ENCODE assay signal across 8 mouse cellular contexts in the genomic region with DNA sequence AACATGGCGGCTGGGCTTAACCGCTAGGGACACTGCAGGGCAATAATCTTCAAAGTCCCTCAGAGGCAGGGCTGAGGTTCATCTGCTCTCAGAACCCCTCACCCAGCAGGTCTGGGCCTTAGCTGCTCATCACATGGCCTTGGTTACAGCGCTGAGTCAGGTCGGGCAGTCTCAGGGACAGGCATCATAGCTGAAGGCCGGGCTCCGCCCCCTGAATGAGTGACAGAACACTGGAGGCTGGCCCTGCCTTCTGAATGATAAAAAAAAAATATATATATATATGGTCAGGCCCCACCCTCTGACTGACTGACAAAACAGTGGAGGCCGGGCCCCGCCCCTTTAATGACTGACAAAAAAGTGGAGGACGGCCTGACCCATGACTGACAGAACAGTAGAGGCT. TPM values are rescaled to one million over a fixed set of nuclear protein-coding genes. Genes with fewer than 3 reads are reported as not detected.
DNase-seq lines count a peak whose midpoint lies in the region; ATAC-seq and TF ChIP-seq lines count a peak whose summit lies in the region.

No protein-coding gene starts in this region.

- ATAC-seq in megakaryocyte-erythroid progenitor cell, adult 5-6 weeks (replicated peaks; ENCODE audit: low FRiP score, low TSS enrichment, poor library complexity, severe bottlenecking) = peak; percentile 64

- no peak for DNase-seq in layer of hippocampus, adult 2 months (ENCODE audit: low spot score in 2 of 2)
- DNase-seq in layer of hippocampus, postnatal 10 days (ENCODE audit: low spot score in 2 of 2) = no peak
- peak; percentile 42 for DNase-seq in gonadal fat pad, adult 2 months (ENCODE audit: low read depth)
- DNase-seq in left cerebral cortex, adult 8-10 months (ENCODE audit: low spot score in 2 of 2) = no peak
- no peak for DNase-seq in right cerebral cortex, postnatal 14 days
- DNase-seq in retina, postnatal 1 day = no peak

- H3K27ac ChIP-seq in layer of hippocampus, adult 2 months = peak overlapping the region; percentile 86; the same call in 1 of the 2 replicates
- peak overlapping the region; percentile 58 for H3K27ac ChIP-seq in bone marrow macrophage, adult 2 months (ENCODE audit: insufficient read depth, low read depth, low read length)

- TF ChIP-seq CTCF in layer of hippocampus, adult 2 months (conservative IDR thresholded peaks at IDR 0.05) = no peak
- TF ChIP-seq CTCF in bone marrow macrophage, adult 2 months (IDR thresholded peaks at IDR 0.05; ENCODE audit: low read depth, low read length) = no peak

- no peak for TF ChIP-seq POLR2A in bone marrow macrophage, adult 2 months (IDR thresholded peaks at IDR 0.05; ENCODE audit: borderline replicate concordance, low read depth, low read length)

- H3K4me1 ChIP-seq in bone marrow macrophage, adult 2 months (ENCODE audit: control insufficient read depth, insufficient read depth, low read length) = peaks cover 22% of the 10 kb centered on the region

- no peak overlapping the region for H3K4me3 ChIP-seq in layer of hippocampus, adult 2 months
- H3K4me3 ChIP-seq in bone marrow macrophage, adult 2 months (ENCODE audit: insufficient read depth, low read length) = no peak overlapping the region

RNA-seq across cellular contexts. Expression of gene 2900026A02Rik, which starts 56.6 kb away (rescaled TPM):
- 10 to 100 TPM; 60.2 to 62.1 TPM for total RNA-seq in layer of hippocampus, adult 2 months (2021)
- 10 to 100 TPM; 55.4 to 56.9 TPM for total RNA-seq in layer of hippocampus, postnatal 10 days (2021)
- 5.7 and 5.9 TPM in 2 replicates for polyA plus RNA-seq in bone marrow macrophage, adult 2 months (2012; ENCODE audit: insufficient read depth, insufficient read length, missing spikeins)
- 16.7 and 22.4 TPM in 2 replicates for polyA plus RNA-seq in gonadal fat pad, adult 2 months (2012; rRNA removed)
- 9.9 and 12.3 TPM in 2 replicates for total RNA-seq in megakaryocyte-erythroid progenitor cell, adult 5-6 weeks (2014; fragmentation: Nextera tagmentation)
- 5.8 and 6.8 TPM in 2 replicates for total RNA-seq in megakaryocyte-erythroid progenitor cell, adult 5-6 weeks (2017)
- total RNA-seq in left cerebral cortex, adult 8-10 months (2022) = 10 to 100 TPM; 33.9 to 38.7 (median 35.5) TPM
